Mouse (Mus musculus) urinary bladder, postnatal 14 days (tissue): Measurements from ENCODE around the gene Clpb.
"Not testable (repeated sequence)": the region's sequence is repeated elsewhere in the genome, so short reads cannot be mapped to it uniquely, and the experiment has no call there.

Experiments
- DNase-seq: peaks from one replicate; pipeline ENCODE4 v3.0.0; 2021; ENCODE audit warnings: low spot score

Clpb gene

GRCm38 (mm10) chr7:101663514-101664159 lies at the start of gene Clpb:
Gene Clpb (plus strand): TSS chr7:101663633.
- peak; percentile 93 for DNase-seq

- no peak for DNase-seq
Observed at GRCm38 (mm10) chr7:101615406-101615805, 48.0 kb upstream of the Clpb start.

- no peak for DNase-seq
Observed at GRCm38 (mm10) chr7:101616136-101616835, 47.1 kb upstream of the Clpb start.

- DNase-seq, result no peak
Observed at GRCm38 (mm10) chr7:101617438-101618165, 45.8 kb upstream of the Clpb start.

GRCm38 (mm10) chr7:101618273-101618672 lies 45.2 kb upstream of the Clpb start:
- DNase-seq, result no peak

GRCm38 (mm10) chr7:101620373-101620772 lies 43.1 kb upstream of the Clpb start:
- DNase-seq, result peak; percentile 59

- not testable (repeated sequence) for DNase-seq
Observed at GRCm38 (mm10) chr7:101621861-101622260, 41.6 kb upstream of the Clpb start.

- no peak for DNase-seq
Observed at GRCm38 (mm10) chr7:101624283-101624682, 39.1 kb upstream of the Clpb start.

GRCm38 (mm10) chr7:101627166-101627565 lies 36.3 kb upstream of the Clpb start:
- not testable (repeated sequence) for DNase-seq

- DNase-seq, result no peak
Observed at GRCm38 (mm10) chr7:101628481-101628880, 35.0 kb upstream of the Clpb start.

- DNase-seq, result no peak
Observed at GRCm38 (mm10) chr7:101633629-101634177, 29.7 kb upstream of the Clpb start.

GRCm38 (mm10) chr7:101634513-101634912 lies 28.9 kb upstream of the Clpb start:
- DNase-seq, result no peak

GRCm38 (mm10) chr7:101636056-101636455 lies 27.4 kb upstream of the Clpb start:
- no peak for DNase-seq

- no peak for DNase-seq
Observed at GRCm38 (mm10) chr7:101643879-101644278, 19.6 kb upstream of the Clpb start.

GRCm38 (mm10) chr7:101649729-101650128 lies 13.7 kb upstream of the Clpb start:
- no peak for DNase-seq

- DNase-seq, result peak; percentile 46
Observed at GRCm38 (mm10) chr7:101650565-101650964, 12.9 kb upstream of the Clpb start.

- no peak for DNase-seq
Observed at GRCm38 (mm10) chr7:101653681-101654209, 9.7 kb upstream of the Clpb start.

- no peak for DNase-seq
Observed at GRCm38 (mm10) chr7:101654936-101655335, 8.5 kb upstream of the Clpb start.

GRCm38 (mm10) chr7:101662006-101662405 lies 1.4 kb upstream of the Clpb start:
- no peak for DNase-seq

GRCm38 (mm10) chr7:101666581-101666980 lies 3.1 kb downstream of the Clpb start:
- peak; percentile 53 for DNase-seq

GRCm38 (mm10) chr7:101671601-101672280 lies 8.3 kb downstream of the Clpb start:
- DNase-seq, result no peak

- no peak for DNase-seq
Observed at GRCm38 (mm10) chr7:101673497-101673896, 10.1 kb downstream of the Clpb start.
